Mouse (Mus musculus) CH12.LX (cell line): ENCODE measurements around the gene Cdh18.

ENCODE experiments used
- CTCF ChIP-seq, 2 experiments: IDR thresholded peaks in 1 of 2; conservative IDR thresholded peaks in 1 of 2; 2 replicates each; pipeline ENCODE4 v1.5.1; 2011 to 2012; ENCODE audit warnings: low read depth in 2 of 2, low read length in 2 of 2, improper control_type of control experiment in 1 of 2, inconsistent platforms in 1 of 2, mild to moderate bottlenecking in 1 of 2, moderate library complexity in 1 of 2
- SMC3 ChIP-seq: IDR thresholded peaks from 2 replicates; pipeline ENCODE4 v1.6.1; 2011; ENCODE audit warnings: low read depth, low read length, improper control_type of control experiment
- TCF12 ChIP-seq: IDR thresholded peaks from 2 replicates; pipeline ENCODE4 v1.6.1; 2014; ENCODE audit warnings: low read depth, mild to moderate bottlenecking, inconsistent platforms, low read length, improper control_type of control experiment
- ZMIZ1 ChIP-seq: IDR thresholded peaks from 2 replicates; pipeline ENCODE4 v1.6.1; 2012; ENCODE audit warnings: low read depth, mild to moderate bottlenecking, inconsistent platforms, low read length, improper control_type of control experiment

DNA sequence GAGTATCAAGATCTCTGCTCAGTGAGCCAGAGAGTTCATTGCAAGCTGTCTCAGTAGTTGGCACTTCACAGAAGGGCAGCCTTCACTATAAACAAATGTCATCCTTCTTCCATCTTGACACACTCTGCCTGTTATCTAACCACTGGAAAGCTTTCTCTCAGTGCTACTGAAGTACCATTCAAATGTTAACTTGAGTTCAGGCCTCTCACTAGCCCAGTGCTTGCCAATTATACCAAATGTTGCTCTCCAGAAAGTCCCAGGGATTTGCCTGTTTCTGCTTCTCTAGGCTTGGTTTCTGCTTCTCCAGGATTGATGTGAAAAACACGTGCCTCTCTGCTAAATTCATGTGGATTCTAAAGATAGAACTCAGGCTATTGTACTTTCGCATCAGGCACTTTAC is 681.8 kb downstream of the Cdh18 start:
- TF ChIP-seq SMC3 (no peak), ZMIZ1 (no peak), CTCF (conservative IDR thresholded peaks at IDR 0.05 in 1 of 2, IDR thresholded peaks at IDR 0.05 in 1 of 2; ENCODE audit: low read depth in 2 of 2, low read length in 2 of 2) (no peak), TCF12 (no peak)
